Mouse (Mus musculus): ENCODE measurements around the gene Rab25. TPM values are rescaled to one million over a fixed set of nuclear protein-coding genes. Genes with fewer than 3 reads are reported as not detected.

Gene Rab25
- polyA plus RNA-seq, 1 experiment from 2014 or later = 0.78 TPM

DNA sequence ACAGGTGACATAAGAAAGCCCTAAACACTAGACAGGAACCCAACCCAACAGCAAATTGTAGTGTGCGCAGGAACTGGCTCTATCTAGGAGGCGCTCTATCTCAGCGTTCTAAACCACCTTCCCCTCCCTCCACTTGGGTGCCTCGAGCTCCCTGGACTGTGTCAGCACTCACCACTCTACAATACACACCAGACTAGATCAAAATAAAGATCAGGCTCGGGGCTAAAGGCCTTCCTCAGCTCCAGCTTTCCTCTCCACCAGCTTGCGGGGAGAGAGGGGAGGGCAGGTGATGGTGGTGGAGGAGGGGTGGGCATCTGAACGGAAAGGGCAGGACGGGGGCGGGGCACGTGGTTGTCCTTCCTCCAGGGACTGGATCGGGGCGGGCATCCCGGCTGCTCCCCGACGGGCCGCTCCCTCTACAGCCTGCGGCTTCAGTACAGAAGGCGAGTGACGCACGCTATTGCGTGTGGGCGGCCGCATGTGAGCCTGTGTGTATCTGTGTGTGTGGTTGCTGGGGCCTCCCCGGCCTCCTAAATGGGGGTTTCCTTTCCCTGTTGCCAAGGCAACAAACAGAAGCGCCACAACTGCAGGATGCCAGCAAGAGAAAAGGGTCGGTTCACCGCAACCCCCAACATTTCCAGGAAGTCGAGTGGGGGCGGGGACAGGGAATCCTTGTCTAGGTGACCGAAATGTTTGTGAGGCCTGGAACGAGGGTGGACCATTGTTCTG, 38.2 kb downstream of the Rab25 start, which contains the start of gene Lmna:
Lmna (minus strand) TSS at position 265 of the 729 bp plus-strand sequence.
- H3K36me3 ChIP-seq (ENCODE audit: control insufficient read depth, insufficient read depth, low read length) = no peaks in the 10 kb centered on the region
- H3K9ac ChIP-seq (ENCODE audit: low read length) = peak within 1 kb of the TSS; percentile 56
- no peaks in the 10 kb centered on the region for H3K9me3 ChIP-seq (ENCODE audit: control insufficient read depth, low read length)
- peak; percentile 92 for DNase-seq (ENCODE audit: low spot score)
- H3K27me3 ChIP-seq (ENCODE audit: control insufficient read depth, insufficient read depth, low read length) = no peaks in the 10 kb centered on the region
- 3% methylated on average over 31 of the region's 31 CpGs for WGBS
- peaks cover 7% of the 10 kb centered on the region for H3K4me1 ChIP-seq (ENCODE audit: control insufficient read depth, insufficient read depth, low read length)
- peak within 1 kb of the TSS; percentile 18 for H3K4me3 ChIP-seq (ENCODE audit: low read depth, low read length)
- ATAC-seq (ENCODE audit: insufficient read depth, low FRiP score, low TSS enrichment) = peak; percentile 97
- peak within 1 kb of the TSS; percentile 36 for H3K4me2 ChIP-seq (ENCODE audit: low read depth)
- peak within 1 kb of the TSS; percentile 64 for H3K27ac ChIP-seq (ENCODE audit: low read depth, low read length)

DNA sequence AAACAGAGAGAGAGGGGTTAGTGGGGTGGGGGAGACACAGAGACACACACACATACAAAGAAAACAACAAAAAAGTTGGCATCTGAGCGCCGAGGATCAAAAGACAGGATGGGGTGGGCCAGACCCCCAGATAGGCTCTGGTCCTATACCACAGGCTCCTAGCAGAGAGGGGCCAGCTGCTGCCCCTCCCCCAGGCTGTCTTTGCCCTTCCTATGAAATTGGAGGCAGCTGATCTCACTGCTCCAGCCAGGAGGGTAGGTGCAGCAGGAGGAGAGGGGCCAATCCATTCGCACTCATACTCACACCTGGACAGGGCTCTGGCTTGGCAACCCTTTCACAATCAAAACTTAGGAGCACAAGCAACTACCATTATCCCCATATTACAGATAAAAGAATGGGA, 38.9 kb downstream of the Rab25 start:
- Histone ChIP-seq H3K4me1 (ENCODE audit: control insufficient read depth, insufficient read depth, low read length) (peaks cover 7% of the 10 kb centered on the region), H3K36me3 (ENCODE audit: control insufficient read depth, insufficient read depth, low read length) (no peaks in the 10 kb centered on the region), H3K9ac (ENCODE audit: low read length) (no peak overlapping the region; the same call in 1 of the 2 replicates), H3K9me3 (ENCODE audit: control insufficient read depth, low read length) (no peaks in the 10 kb centered on the region), H3K4me2 (ENCODE audit: low read depth) (peak overlapping the region; percentile 36), H3K4me3 (ENCODE audit: low read depth, low read length) (peak overlapping the region; percentile 18), H3K27ac (ENCODE audit: low read depth, low read length) (peak overlapping the region; percentile 64), H3K27me3 (ENCODE audit: control insufficient read depth, insufficient read depth, low read length) (no peaks in the 10 kb centered on the region)
- 87% methylated on average over 3 of the region's 3 CpGs for WGBS
- DNase-seq (ENCODE audit: low spot score) = no peak
- no peak for ATAC-seq (ENCODE audit: insufficient read depth, low FRiP score, low TSS enrichment)

DNA sequence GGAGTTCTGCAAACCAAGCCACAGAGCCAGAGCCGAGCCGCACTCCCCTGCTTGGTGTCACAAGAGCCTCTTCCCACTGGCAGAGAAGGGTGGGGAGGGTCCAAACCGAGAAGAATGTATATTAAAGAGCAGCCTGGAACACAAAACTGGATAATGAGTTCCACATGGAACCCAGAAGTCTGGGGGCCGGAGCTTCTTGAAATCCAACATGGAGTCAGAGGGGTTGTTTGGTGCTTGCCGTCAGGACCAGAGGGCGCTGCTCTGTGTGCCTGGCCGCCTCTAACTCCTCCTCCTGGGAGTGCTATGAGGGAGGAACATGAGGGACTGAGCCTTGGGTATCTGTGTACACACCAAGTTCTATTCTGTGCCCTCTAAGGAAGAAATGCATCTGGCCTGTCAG, 42.3 kb downstream of the Rab25 start:
- H3K4me2 ChIP-seq (ENCODE audit: low read depth) = no peak overlapping the region
- no peaks in the 10 kb centered on the region for H3K36me3 ChIP-seq (ENCODE audit: control insufficient read depth, insufficient read depth, low read length)
- no peak overlapping the region for H3K27ac ChIP-seq (ENCODE audit: low read depth, low read length)
- H3K9ac ChIP-seq (ENCODE audit: low read length) = no peak overlapping the region
- no peak overlapping the region for H3K4me3 ChIP-seq (ENCODE audit: low read depth, low read length)
- no peaks in the 10 kb centered on the region for H3K9me3 ChIP-seq (ENCODE audit: control insufficient read depth, low read length)
- H3K4me1 ChIP-seq (ENCODE audit: control insufficient read depth, insufficient read depth, low read length) = peaks cover 7% of the 10 kb centered on the region
- ATAC-seq (ENCODE audit: insufficient read depth, low FRiP score, low TSS enrichment) (no peak), DNase-seq (ENCODE audit: low spot score) (no peak)
- WGBS = 45% methylated on average over 7 of the region's 7 CpGs
- H3K27me3 ChIP-seq (ENCODE audit: control insufficient read depth, insufficient read depth, low read length) = peaks cover 19% of the 10 kb centered on the region

DNA sequence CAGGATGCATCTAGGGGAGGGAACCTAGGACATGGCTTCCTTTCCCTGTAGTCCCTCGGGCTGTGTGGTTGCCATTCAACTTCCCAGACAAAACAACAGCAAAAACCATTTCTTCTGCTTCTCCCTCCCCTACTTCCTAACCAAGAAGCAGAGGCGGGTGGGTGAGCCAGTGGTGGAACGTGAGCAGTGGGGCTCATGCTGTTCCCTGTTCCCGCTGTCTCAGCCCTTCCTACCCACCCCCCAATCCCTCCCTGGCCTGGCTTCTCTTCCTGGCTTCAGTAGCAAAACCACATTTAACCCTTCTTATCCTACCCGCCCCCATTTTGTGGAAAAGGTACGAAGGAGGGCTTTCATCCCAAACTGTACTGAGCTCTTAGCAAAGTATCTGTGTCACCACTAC, 43.0 kb downstream of the Rab25 start:
- no peaks in the 10 kb centered on the region for H3K9me3 ChIP-seq (ENCODE audit: control insufficient read depth, low read length)
- 78% methylated on average over 6 of the region's 6 CpGs for WGBS
- H3K27ac ChIP-seq (ENCODE audit: low read depth, low read length) = no peak overlapping the region
- no peaks in the 10 kb centered on the region for H3K36me3 ChIP-seq (ENCODE audit: control insufficient read depth, insufficient read depth, low read length)
- ATAC-seq (ENCODE audit: insufficient read depth, low FRiP score, low TSS enrichment) = no peak
- no peak overlapping the region for H3K4me3 ChIP-seq (ENCODE audit: low read depth, low read length)
- no peak overlapping the region for H3K9ac ChIP-seq (ENCODE audit: low read length)
- H3K27me3 ChIP-seq (ENCODE audit: control insufficient read depth, insufficient read depth, low read length) = peaks cover 20% of the 10 kb centered on the region
- peaks cover 7% of the 10 kb centered on the region for H3K4me1 ChIP-seq (ENCODE audit: control insufficient read depth, insufficient read depth, low read length)
- no peak overlapping the region for H3K4me2 ChIP-seq (ENCODE audit: low read depth)
- DNase-seq (ENCODE audit: low spot score) = no peak

DNA sequence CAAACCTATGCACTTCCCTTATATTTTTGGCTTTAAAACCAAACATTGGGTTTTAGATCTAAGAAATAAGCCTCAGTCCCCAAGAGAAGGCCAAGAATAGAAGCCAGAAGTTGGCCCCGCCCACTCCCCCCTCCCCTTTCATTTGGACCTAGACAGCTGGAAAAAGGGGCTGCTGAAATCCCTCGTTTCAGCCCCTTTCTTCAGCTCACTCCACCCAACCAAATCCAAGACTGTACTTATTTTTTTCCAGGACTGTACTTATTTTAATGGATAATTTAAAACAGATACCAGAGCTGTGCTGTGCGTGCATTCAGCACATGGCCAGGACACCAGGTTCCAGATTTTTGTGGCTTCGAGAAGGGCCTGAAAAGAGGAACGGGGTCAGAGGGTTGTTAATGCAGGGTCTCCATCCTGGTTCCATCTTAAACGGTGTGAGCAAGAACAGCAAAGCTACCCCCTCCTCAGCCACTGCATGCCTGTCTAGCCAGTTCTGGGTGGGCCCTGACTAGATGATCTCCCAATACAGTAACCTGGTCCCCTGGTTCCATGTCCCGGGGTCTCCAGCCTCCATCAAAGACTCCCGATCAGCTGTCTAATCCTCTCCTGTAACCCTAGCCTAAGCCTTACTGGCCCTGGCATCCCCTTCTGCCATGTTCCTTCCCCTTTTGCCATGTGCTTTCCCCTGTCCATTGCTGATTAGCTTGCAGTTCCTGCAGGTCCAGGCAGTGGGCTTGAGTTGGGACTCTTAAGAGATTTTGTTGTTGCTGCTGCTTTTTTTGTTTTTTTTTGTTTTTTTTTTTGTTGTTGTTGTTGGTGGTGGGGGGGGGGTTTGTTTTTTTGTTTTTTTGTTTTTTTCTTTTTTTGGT, 44.0 kb downstream of the Rab25 start:
- 45% methylated on average over 8 of the region's 8 CpGs for WGBS
- ATAC-seq (ENCODE audit: insufficient read depth, low FRiP score, low TSS enrichment) (no peak), DNase-seq (ENCODE audit: low spot score) (no peak)
- no peaks in the 10 kb centered on the region; the same call in 1 of the 2 replicates for H3K4me1 ChIP-seq (ENCODE audit: control insufficient read depth, insufficient read depth, low read length)
- H3K4me2 ChIP-seq (ENCODE audit: low read depth) = no peak overlapping the region
- no peak overlapping the region for H3K9ac ChIP-seq (ENCODE audit: low read length)
- peaks cover 20% of the 10 kb centered on the region for H3K27me3 ChIP-seq (ENCODE audit: control insufficient read depth, insufficient read depth, low read length)
- H3K9me3 ChIP-seq (ENCODE audit: control insufficient read depth, low read length) = no peaks in the 10 kb centered on the region
- H3K4me3 ChIP-seq (ENCODE audit: low read depth, low read length) = no peak overlapping the region
- no peaks in the 10 kb centered on the region for H3K36me3 ChIP-seq (ENCODE audit: control insufficient read depth, insufficient read depth, low read length)
- H3K27ac ChIP-seq (ENCODE audit: low read depth, low read length) = no peak overlapping the region

DNA sequence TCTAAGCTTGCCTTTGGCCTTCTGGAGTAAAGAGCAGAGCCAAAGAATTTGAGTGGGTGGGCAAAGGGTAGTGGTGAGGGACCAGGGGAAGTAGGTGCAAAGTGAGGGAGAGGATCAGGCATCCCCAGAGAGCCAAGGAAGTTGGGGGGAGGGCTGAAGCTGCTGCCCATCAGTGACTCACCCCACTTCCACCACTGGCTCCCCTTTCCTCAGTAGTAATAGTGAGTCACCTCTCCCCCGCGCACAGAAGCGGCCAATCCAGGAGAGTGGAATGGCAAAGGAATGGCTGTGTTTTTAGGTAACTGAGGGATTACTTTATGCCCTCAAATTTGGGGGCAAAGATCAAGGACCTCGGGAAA, 44.6 kb downstream of the Rab25 start:
- DNase-seq (ENCODE audit: low spot score) (no peak), ATAC-seq (ENCODE audit: insufficient read depth, low FRiP score, low TSS enrichment) (0 out of 2 replicates have a peak, but pooled peaks have one; percentile 32)
- Histone ChIP-seq H3K4me2 (ENCODE audit: low read depth) (no peak overlapping the region), H3K27me3 (ENCODE audit: control insufficient read depth, insufficient read depth, low read length) (peaks cover 20% of the 10 kb centered on the region), H3K36me3 (ENCODE audit: control insufficient read depth, insufficient read depth, low read length) (no peaks in the 10 kb centered on the region), H3K4me1 (ENCODE audit: control insufficient read depth, insufficient read depth, low read length) (no peaks in the 10 kb centered on the region), H3K4me3 (ENCODE audit: low read depth, low read length) (no peak overlapping the region), H3K9me3 (ENCODE audit: control insufficient read depth, low read length) (no peaks in the 10 kb centered on the region), H3K27ac (ENCODE audit: low read depth, low read length) (no peak overlapping the region), H3K9ac (ENCODE audit: low read length) (no peak overlapping the region)
- 17% methylated on average over 4 of the region's 4 CpGs for WGBS

DNA sequence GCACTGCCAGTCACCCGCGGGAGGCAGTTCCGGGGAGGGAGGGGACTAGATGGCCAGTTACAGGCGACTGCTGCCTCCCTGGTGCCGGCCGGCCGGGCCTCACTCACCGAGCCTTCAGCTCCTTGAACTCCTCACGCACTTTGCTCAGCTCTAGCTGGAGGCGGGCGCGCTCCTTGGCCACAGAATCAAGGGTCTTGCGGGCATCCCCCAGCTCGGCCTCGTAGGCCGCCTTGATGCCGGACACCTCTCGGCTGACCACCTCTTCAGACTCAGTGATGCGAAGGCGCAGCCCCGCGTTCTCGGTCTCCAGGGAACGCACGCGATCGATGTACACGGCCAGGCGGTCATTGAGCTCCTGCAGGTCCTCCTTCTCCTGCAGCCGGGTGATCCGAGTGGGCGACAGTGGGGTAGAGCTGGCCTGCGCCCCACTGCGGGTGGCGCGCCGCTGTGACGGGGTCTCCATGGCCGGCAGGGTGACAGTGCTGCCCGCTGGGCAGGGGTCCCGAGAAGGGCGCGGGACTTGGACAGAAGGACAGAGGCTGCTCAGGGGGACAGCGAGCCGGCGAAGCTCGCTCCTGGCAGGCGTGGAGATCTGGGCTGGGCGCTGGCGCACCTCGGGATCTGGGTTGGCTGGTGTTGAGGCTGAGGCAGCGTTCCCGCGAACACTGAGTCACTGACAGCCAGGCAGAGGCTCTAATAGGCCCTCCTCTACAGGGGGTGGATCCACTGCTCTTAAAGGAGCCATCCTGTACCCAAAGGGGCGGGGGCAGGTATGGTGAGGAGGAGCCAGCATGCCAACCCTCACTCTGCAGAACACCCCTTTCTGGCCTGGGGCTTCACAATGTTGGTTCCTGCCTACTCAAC, 45.2 kb downstream of the Rab25 start:
- under 1% methylated on average over 54 of the region's 55 CpGs for WGBS
- H3K27ac ChIP-seq (ENCODE audit: low read depth, low read length) = no peak overlapping the region
- DNase-seq (ENCODE audit: low spot score) (peak; percentile 67), ATAC-seq (ENCODE audit: insufficient read depth, low FRiP score, low TSS enrichment) (peak; percentile 61)
- peaks cover 20% of the 10 kb centered on the region for H3K27me3 ChIP-seq (ENCODE audit: control insufficient read depth, insufficient read depth, low read length)
- no peaks in the 10 kb centered on the region for H3K4me1 ChIP-seq (ENCODE audit: control insufficient read depth, insufficient read depth, low read length)
- H3K36me3 ChIP-seq (ENCODE audit: control insufficient read depth, insufficient read depth, low read length) = no peaks in the 10 kb centered on the region
- peak overlapping the region; percentile 45 for H3K4me3 ChIP-seq (ENCODE audit: low read depth, low read length)
- no peaks in the 10 kb centered on the region for H3K9me3 ChIP-seq (ENCODE audit: control insufficient read depth, low read length)
- peak overlapping the region; percentile 87 for H3K4me2 ChIP-seq (ENCODE audit: low read depth)
- H3K9ac ChIP-seq (ENCODE audit: low read length) = peak overlapping the region; percentile 57

DNA sequence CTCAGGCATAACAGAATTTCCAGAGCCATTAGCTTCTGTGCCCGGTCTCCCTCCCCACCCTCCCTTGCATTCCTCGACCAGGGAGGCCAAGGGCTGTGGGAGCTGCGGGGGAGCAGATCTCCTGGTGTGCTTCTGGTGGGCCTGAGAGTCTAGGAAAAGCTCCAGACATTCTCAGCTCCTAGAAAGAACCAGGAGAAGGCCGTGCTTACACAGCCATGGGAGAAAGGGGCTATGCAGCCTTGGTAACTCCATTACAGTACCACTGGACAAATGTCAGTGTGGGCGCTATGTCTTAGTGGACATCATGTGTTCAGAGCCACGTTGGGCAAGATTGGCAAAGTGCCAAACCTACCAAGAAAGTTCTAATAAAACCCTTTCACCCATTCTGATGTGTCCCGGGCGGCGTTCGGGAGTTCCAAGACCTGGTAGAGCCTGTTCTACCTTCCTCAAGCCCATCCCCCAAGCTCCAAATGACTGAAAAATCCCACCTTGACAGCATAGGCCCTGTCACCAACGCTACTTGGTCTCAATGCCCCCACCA, 46.0 kb downstream of the Rab25 start:
- H3K27me3 ChIP-seq (ENCODE audit: control insufficient read depth, insufficient read depth, low read length) = peaks cover 20% of the 10 kb centered on the region
- no peak overlapping the region for H3K27ac ChIP-seq (ENCODE audit: low read depth, low read length)
- 12% methylated on average over 11 of the region's 11 CpGs for WGBS
- peak overlapping the region; percentile 87 for H3K4me2 ChIP-seq (ENCODE audit: low read depth)
- H3K4me3 ChIP-seq (ENCODE audit: low read depth, low read length) = peak overlapping the region; percentile 45; the same call in 1 of the 2 replicates
- no peaks in the 10 kb centered on the region for H3K36me3 ChIP-seq (ENCODE audit: control insufficient read depth, insufficient read depth, low read length)
- H3K4me1 ChIP-seq (ENCODE audit: control insufficient read depth, insufficient read depth, low read length) = no peaks in the 10 kb centered on the region
- no peak overlapping the region for H3K9ac ChIP-seq (ENCODE audit: low read length)
- no peaks in the 10 kb centered on the region for H3K9me3 ChIP-seq (ENCODE audit: control insufficient read depth, low read length)
- DNase-seq (ENCODE audit: low spot score) (no peak), ATAC-seq (ENCODE audit: insufficient read depth, low FRiP score, low TSS enrichment) (no peak)
